Mouse (Mus musculus): ENCODE measurements around the gene Ppp1r2. TPM values are rescaled to one million over a fixed set of nuclear protein-coding genes. Genes with fewer than 3 reads are reported as not detected.
A peak's percentile ranks its signal among the peaks of the same experiment; 100 is the strongest.
"Not testable (repeated sequence)": the region's sequence is repeated elsewhere in the genome, so short reads cannot be mapped to it uniquely, and the experiment has no call there.

Gene Ppp1r2
- 101 and 120 TPM in 2 replicates for polyA plus RNA-seq (2015; fragmentation: Nextera tagmentation; extraction: Ambion mirVana)

GRCm38 (mm10) chr16:31274674-31275460, at the start of gene Ppp1r2:
Ppp1r2 (minus strand) TSS chr16:31275277.
- Histone ChIP-seq H3K9ac (ENCODE audit: low read length) (peak within 1 kb of the TSS; percentile 98), H3K27me3 (ENCODE audit: control insufficient read depth, insufficient read depth, low read length) (no peaks in the 10 kb centered on the region), H3K27ac (ENCODE audit: low read length) (peak within 1 kb of the TSS; percentile 93), H3K36me3 (ENCODE audit: control insufficient read depth, insufficient read depth) (no peaks in the 10 kb centered on the region), H3K9me3 (replicated peaks; ENCODE audit: control insufficient read depth, low read length) (no peaks in the 10 kb centered on the region), H3K4me3 (ENCODE audit: low read length) (peak within 1 kb of the TSS; percentile 97), H3K4me1 (ENCODE audit: control insufficient read depth, insufficient read depth, low read length) (peaks cover 30% of the 10 kb centered on the region), H3K4me2 (ENCODE audit: low read depth, low read length) (peak within 1 kb of the TSS; percentile 71)
- under 1% methylated on average over 72 of the region's 83 CpGs for WGBS
- ATAC-seq (replicated peaks; ENCODE audit: extremely low read depth, insufficient read depth, low FRiP score), result peak; percentile 94

GRCm38 (mm10) chr16:31321501-31321900, 46.4 kb upstream of the Ppp1r2 start:
- 78% methylated on average over 4 of the region's 4 CpGs for WGBS

GRCm38 (mm10) chr16:31320954-31321353, 45.9 kb upstream of the Ppp1r2 start:
- no peak overlapping the region for H3K27ac ChIP-seq (ENCODE audit: low read length)
- H3K4me1 ChIP-seq (ENCODE audit: control insufficient read depth, insufficient read depth, low read length), result no peaks in the 10 kb centered on the region
- no peaks in the 10 kb centered on the region for H3K36me3 ChIP-seq (ENCODE audit: control insufficient read depth, insufficient read depth)
- 81% methylated on average over 7 of the region's 7 CpGs for WGBS
- H3K9ac ChIP-seq (ENCODE audit: low read length), result no peak overlapping the region
- H3K9me3 ChIP-seq (replicated peaks; ENCODE audit: control insufficient read depth, low read length), result no peaks in the 10 kb centered on the region
- H3K4me3 ChIP-seq (ENCODE audit: low read length), result no peak overlapping the region
- no peak for ATAC-seq (replicated peaks; ENCODE audit: extremely low read depth, insufficient read depth, low FRiP score)
- H3K27me3 ChIP-seq (ENCODE audit: control insufficient read depth, insufficient read depth, low read length), result no peaks in the 10 kb centered on the region
- H3K4me2 ChIP-seq (ENCODE audit: low read depth, low read length), result no peak overlapping the region

More at GRCm38 (mm10) chr16:31321501-31321900, 46.4 kb upstream of the Ppp1r2 start:
- Histone ChIP-seq H3K4me3 (ENCODE audit: low read length) (no peak overlapping the region), H3K36me3 (ENCODE audit: control insufficient read depth, insufficient read depth) (no peaks in the 10 kb centered on the region), H3K27ac (ENCODE audit: low read length) (no peak overlapping the region), H3K9me3 (replicated peaks; ENCODE audit: control insufficient read depth, low read length) (no peaks in the 10 kb centered on the region), H3K9ac (ENCODE audit: low read length) (no peak overlapping the region), H3K4me2 (ENCODE audit: low read depth, low read length) (no peak overlapping the region), H3K27me3 (ENCODE audit: control insufficient read depth, insufficient read depth, low read length) (no peaks in the 10 kb centered on the region), H3K4me1 (ENCODE audit: control insufficient read depth, insufficient read depth, low read length) (no peaks in the 10 kb centered on the region)
- ATAC-seq (replicated peaks; ENCODE audit: extremely low read depth, insufficient read depth, low FRiP score), result no peak

GRCm38 (mm10) chr16:31319723-31320122, 44.6 kb upstream of the Ppp1r2 start:
- H3K4me3 ChIP-seq (ENCODE audit: low read length); H3K36me3 ChIP-seq (ENCODE audit: control insufficient read depth, insufficient read depth); H3K9me3 ChIP-seq (replicated peaks; ENCODE audit: control insufficient read depth, low read length); ATAC-seq (replicated peaks; ENCODE audit: extremely low read depth, insufficient read depth, low FRiP score); H3K27ac ChIP-seq (ENCODE audit: low read length); H3K9ac ChIP-seq (ENCODE audit: low read length); H3K27me3 ChIP-seq (ENCODE audit: control insufficient read depth, insufficient read depth, low read length); H3K4me2 ChIP-seq (ENCODE audit: low read depth, low read length); H3K4me1 ChIP-seq (ENCODE audit: control insufficient read depth, insufficient read depth, low read length): not testable (repeated sequence)
- WGBS, result 70% methylated on average over 3 of the region's 3 CpGs

GRCm38 (mm10) chr16:31319316-31319715, 44.2 kb upstream of the Ppp1r2 start:
- H3K27ac ChIP-seq (ENCODE audit: low read length), result no peak overlapping the region; the same call in 1 of the 2 replicates
- H3K9ac ChIP-seq (ENCODE audit: low read length), result no peak overlapping the region
- H3K9me3 ChIP-seq (replicated peaks; ENCODE audit: control insufficient read depth, low read length), result no peaks in the 10 kb centered on the region
- no peak overlapping the region for H3K4me3 ChIP-seq (ENCODE audit: low read length)
- no peak for ATAC-seq (replicated peaks; ENCODE audit: extremely low read depth, insufficient read depth, low FRiP score)
- H3K27me3 ChIP-seq (ENCODE audit: control insufficient read depth, insufficient read depth, low read length), result no peaks in the 10 kb centered on the region
- no peak overlapping the region for H3K4me2 ChIP-seq (ENCODE audit: low read depth, low read length)
- no peaks in the 10 kb centered on the region for H3K36me3 ChIP-seq (ENCODE audit: control insufficient read depth, insufficient read depth)
- no peaks in the 10 kb centered on the region for H3K4me1 ChIP-seq (ENCODE audit: control insufficient read depth, insufficient read depth, low read length)
- 47% methylated on average over 4 of the region's 4 CpGs for WGBS

- no peaks in the 10 kb centered on the region for H3K27me3 ChIP-seq (ENCODE audit: control insufficient read depth, insufficient read depth, low read length)
- no peak overlapping the region for H3K9ac ChIP-seq (ENCODE audit: low read length)
- WGBS, result 61% methylated on average over 2 of the region's 2 CpGs
- H3K4me3 ChIP-seq (ENCODE audit: low read length), result no peak overlapping the region
- no peak overlapping the region for H3K4me2 ChIP-seq (ENCODE audit: low read depth, low read length)
- no peaks in the 10 kb centered on the region for H3K4me1 ChIP-seq (ENCODE audit: control insufficient read depth, insufficient read depth, low read length)
- no peak for ATAC-seq (replicated peaks; ENCODE audit: extremely low read depth, insufficient read depth, low FRiP score)
- H3K36me3 ChIP-seq (ENCODE audit: control insufficient read depth, insufficient read depth), result no peaks in the 10 kb centered on the region
- no peak overlapping the region for H3K27ac ChIP-seq (ENCODE audit: low read length)
- no peaks in the 10 kb centered on the region for H3K9me3 ChIP-seq (replicated peaks; ENCODE audit: control insufficient read depth, low read length)
Measured at GRCm38 (mm10) chr16:31318418-31318817, 43.3 kb upstream of the Ppp1r2 start.

- H3K4me2 ChIP-seq (ENCODE audit: low read depth, low read length); H3K4me3 ChIP-seq (ENCODE audit: low read length); H3K4me1 ChIP-seq (ENCODE audit: control insufficient read depth, insufficient read depth, low read length); H3K27me3 ChIP-seq (ENCODE audit: control insufficient read depth, insufficient read depth, low read length); H3K9ac ChIP-seq (ENCODE audit: low read length); H3K9me3 ChIP-seq (replicated peaks; ENCODE audit: control insufficient read depth, low read length); H3K36me3 ChIP-seq (ENCODE audit: control insufficient read depth, insufficient read depth): not testable (repeated sequence)
- peak overlapping the region; percentile 39; the same call in 1 of the 2 replicates for H3K27ac ChIP-seq (ENCODE audit: low read length)
- peak; percentile 42; the same call in 1 of the 2 replicates for ATAC-seq (replicated peaks; ENCODE audit: extremely low read depth, insufficient read depth, low FRiP score)
- 36% methylated on average over 12 of the region's 12 CpGs for WGBS
Measured at GRCm38 (mm10) chr16:31316246-31317143, 41.4 kb upstream of the Ppp1r2 start.

GRCm38 (mm10) chr16:31315294-31315693, 40.2 kb upstream of the Ppp1r2 start:
- Histone ChIP-seq H3K4me1 (ENCODE audit: control insufficient read depth, insufficient read depth, low read length) (no peaks in the 10 kb centered on the region), H3K4me2 (ENCODE audit: low read depth, low read length) (no peak overlapping the region), H3K4me3 (ENCODE audit: low read length) (no peak overlapping the region), H3K36me3 (ENCODE audit: control insufficient read depth, insufficient read depth) (no peaks in the 10 kb centered on the region), H3K27me3 (ENCODE audit: control insufficient read depth, insufficient read depth, low read length) (no peaks in the 10 kb centered on the region), H3K9me3 (replicated peaks; ENCODE audit: control insufficient read depth, low read length) (no peaks in the 10 kb centered on the region), H3K9ac (ENCODE audit: low read length) (no peak overlapping the region), H3K27ac (ENCODE audit: low read length) (no peak overlapping the region)
- WGBS, result 86% methylated on average over 4 of the region's 4 CpGs
- ATAC-seq (replicated peaks; ENCODE audit: extremely low read depth, insufficient read depth, low FRiP score), result no peak

Data from heart, embryonic 16.5 days (tissue).